Mouse (Mus musculus) CH12.LX (cell line): ENCODE measurements around the gene Cwf19l1.

ENCODE experiments used
- BHLHE40 ChIP-seq: IDR thresholded peaks from 2 replicates; pipeline ENCODE4 v1.6.1; 2011; ENCODE audit warnings: mild to moderate bottlenecking, low read depth, low read length, improper control_type of control experiment
- CHD2 ChIP-seq: IDR thresholded peaks from 2 replicates; pipeline ENCODE4 v1.6.1; 2011; ENCODE audit warnings: low read length, improper control_type of control experiment
- CTCF ChIP-seq, 2 experiments: IDR thresholded peaks in 1 of 2; conservative IDR thresholded peaks in 1 of 2; 2 replicates each; pipeline ENCODE4 v1.5.1; 2011 to 2012; ENCODE audit warnings: low read depth in 2 of 2, low read length in 2 of 2, improper control_type of control experiment in 1 of 2, inconsistent platforms in 1 of 2, mild to moderate bottlenecking in 1 of 2, moderate library complexity in 1 of 2
- E2F4 ChIP-seq: IDR thresholded peaks from 2 replicates; pipeline ENCODE4 v1.6.1; 2011; ENCODE audit warnings: low read depth, low read length, improper control_type of control experiment; ENCODE audit not compliant: insufficient replicate concordance
- EP300 ChIP-seq: IDR thresholded peaks from 2 replicates; pipeline ENCODE4 v1.6.1; 2011; ENCODE audit warnings: low read length, improper control_type of control experiment
- KAT2A ChIP-seq: IDR thresholded peaks from 2 replicates; pipeline ENCODE4 v1.6.1; 2012; ENCODE audit warnings: low read length, improper control_type of control experiment, inconsistent platforms; ENCODE audit not compliant: insufficient replicate concordance
- MAX ChIP-seq: IDR thresholded peaks from 2 replicates; pipeline ENCODE4 v1.6.1; 2011; ENCODE audit warnings: low read length, improper control_type of control experiment
- MAZ ChIP-seq: IDR thresholded peaks from 2 replicates; pipeline ENCODE4 v1.6.1; 2012; ENCODE audit warnings: low read depth, mild to moderate bottlenecking, inconsistent platforms, low read length, improper control_type of control experiment, moderate library complexity
- NRF1 ChIP-seq: IDR thresholded peaks from 2 replicates; pipeline ENCODE4 v1.6.1; 2014; ENCODE audit warnings: low read depth, mild to moderate bottlenecking, inconsistent platforms, low read length, improper control_type of control experiment, moderate library complexity
- POLR2A ChIP-seq: IDR thresholded peaks from 2 replicates; pipeline ENCODE4 v1.6.1; 2011; ENCODE audit warnings: low read depth, mild to moderate bottlenecking, improper control_type of control experiment, low read length
- POLR2AphosphoS2 ChIP-seq: IDR thresholded peaks from 2 replicates; pipeline ENCODE4 v1.6.1; 2011; ENCODE audit warnings: low read depth, low read length, improper control_type of control experiment
- SMC3 ChIP-seq: IDR thresholded peaks from 2 replicates; pipeline ENCODE4 v1.6.1; 2011; ENCODE audit warnings: low read depth, low read length, improper control_type of control experiment
- ZNF384 ChIP-seq: IDR thresholded peaks from 2 replicates; pipeline ENCODE4 v1.6.1; 2012; ENCODE audit warnings: low read depth, low read length, improper control_type of control experiment, inconsistent platforms

DNA sequence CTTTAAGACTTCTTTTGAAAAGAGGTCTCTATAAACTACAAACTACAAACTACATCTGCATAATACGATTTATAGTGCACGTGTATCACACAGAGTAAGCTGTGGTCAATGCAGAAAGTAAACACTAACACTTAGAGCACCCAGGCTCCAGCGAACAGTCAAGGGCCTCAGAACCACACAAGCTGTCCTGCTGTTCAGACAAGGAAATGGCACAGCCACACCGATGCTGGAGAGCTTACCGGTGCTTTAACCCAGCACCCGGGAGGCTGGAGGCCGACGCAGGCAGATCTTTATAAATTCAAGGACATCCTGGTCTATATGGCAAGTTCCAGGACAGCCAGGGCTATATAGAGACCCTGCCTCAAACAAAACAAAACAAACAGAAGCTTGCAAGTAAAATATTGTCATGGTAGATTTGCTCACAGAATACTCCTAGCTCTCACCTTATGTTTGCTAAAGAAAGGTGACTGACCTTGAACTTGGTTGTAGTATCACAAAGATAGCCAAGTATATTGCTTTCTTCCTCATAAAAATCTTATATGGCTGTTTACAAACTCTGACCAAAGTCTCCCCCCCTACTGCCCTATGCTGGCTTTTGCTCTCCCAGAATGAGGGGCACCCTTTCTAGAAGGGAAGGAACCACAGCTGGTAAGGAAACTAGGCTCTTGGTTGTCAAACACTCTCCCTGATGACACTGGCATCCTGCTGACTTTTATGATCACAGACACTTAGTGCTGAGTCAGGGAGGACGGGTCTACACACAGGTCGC lies 7.8 kb downstream of the Cwf19l1 start:
- TF ChIP-seq POLR2A (no peak), EP300 (no peak), CHD2 (no peak), CTCF (conservative IDR thresholded peaks at IDR 0.05 in 1 of 2, IDR thresholded peaks at IDR 0.05 in 1 of 2; ENCODE audit: low read depth in 2 of 2, low read length in 2 of 2) (no peak), KAT2A (no peak), E2F4 (no peak), NRF1 (no peak), MAX (no peak), POLR2AphosphoS2 (no peak), BHLHE40 (no peak), MAZ (no peak), SMC3 (no peak), ZNF384 (no peak)
